Mouse (Mus musculus): Measurements from ENCODE around the gene Atf1.

DNA sequence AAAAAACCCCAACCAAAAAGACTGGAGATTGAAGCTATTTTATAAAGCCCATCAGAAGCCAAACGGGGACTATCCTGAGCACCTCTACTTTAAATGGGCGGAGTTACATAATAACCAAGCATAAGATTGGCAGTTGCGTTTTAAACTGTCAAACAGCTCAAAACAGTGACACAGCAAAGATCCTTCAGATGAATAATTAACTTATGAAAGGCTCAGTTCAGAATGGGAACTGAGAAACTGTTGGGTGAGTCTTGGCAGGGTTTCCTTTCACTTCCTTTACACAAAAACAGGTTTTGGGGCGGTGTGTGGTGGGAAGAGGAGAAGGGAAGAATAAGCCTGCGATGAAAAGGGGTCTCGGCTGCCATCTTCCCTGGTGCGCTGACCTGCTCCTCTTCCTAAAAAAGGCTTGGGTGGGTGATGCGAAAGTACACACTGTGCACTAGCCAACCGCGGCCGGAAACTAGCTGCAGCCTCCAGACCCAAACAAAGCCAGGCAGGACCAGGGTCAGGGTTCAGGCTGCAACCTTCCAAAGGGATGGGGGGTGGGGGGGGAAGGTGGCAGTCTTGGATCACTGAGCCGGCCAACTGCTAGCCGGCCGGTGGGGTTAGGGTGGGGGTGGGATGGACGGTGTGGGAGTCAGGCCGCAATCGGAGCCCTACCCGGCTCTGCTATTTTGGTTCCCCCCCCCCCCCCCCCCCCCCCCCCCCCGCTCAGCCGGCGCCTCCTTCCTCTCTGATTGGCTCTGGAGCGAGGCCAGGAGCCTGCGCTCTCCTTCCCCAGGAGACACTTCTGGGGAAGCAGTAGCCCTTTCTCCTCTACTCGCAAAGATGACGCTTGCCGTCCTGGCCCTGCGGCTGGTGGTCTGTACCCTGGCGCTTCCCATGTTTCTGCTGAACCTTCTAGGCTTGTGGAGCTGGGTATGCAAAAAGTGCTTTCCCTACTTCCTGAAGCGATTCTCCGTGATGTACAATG is 76.7 kb downstream of the Atf1 start, which contains the start of gene Mettl7a1:
- TF ChIP-seq CTCF (IDR thresholded peaks at IDR 0.05; ENCODE audit: low read depth) = no peak
- TF ChIP-seq EP300 (optimal IDR thresholded peaks at IDR 0.05) = no peak
